Comparison of ENCODE assay signal across 18 mouse cellular contexts in genomic region chr12:17390036-17390435, GRCm38 (mm10). TPM values are rescaled to one million over a fixed set of nuclear protein-coding genes. Genes with fewer than 3 reads are reported as not detected.
DNase-seq lines count a peak whose midpoint lies in the region; ATAC-seq and TF ChIP-seq lines count a peak whose summit lies in the region.
"Had no signal": no experiment of that assay in that cellular context is flagged by ENCODE, and none has a peak within 500 bp of the region (broad histone marks: within the 10 kb centered on the region; RNA-seq: fewer than 3 reads in every experiment).

No protein-coding gene starts in this region.

- H3K4me1 ChIP-seq in embryonic facial prominence, embryonic 14.5 days (ENCODE audit: control insufficient read depth, insufficient read depth, low read length), result no peaks in the 10 kb centered on the region; the same call in 1 of the 2 replicates
- no peaks in the 10 kb centered on the region for H3K4me1 ChIP-seq in embryonic facial prominence, embryonic 10.5 days
- H3K4me1 ChIP-seq in heart, embryonic 13.5 days, result peaks cover 14% of the 10 kb centered on the region
- H3K4me1 ChIP-seq in heart, embryonic 11.5 days (ENCODE audit: control insufficient read depth, insufficient read depth, low read length), result no peaks in the 10 kb centered on the region
- peaks cover 10% of the 10 kb centered on the region; the same call in 1 of the 2 replicates for H3K4me1 ChIP-seq in stomach, embryonic 14.5 days (ENCODE audit: control insufficient read depth, insufficient read depth, low read length)
- no peaks in the 10 kb centered on the region for H3K4me1 ChIP-seq in stomach, postnatal 0 days (replicated peaks; ENCODE audit: control insufficient read depth, insufficient read depth)
- H3K4me1 ChIP-seq: midbrain, embryonic 12.5 days had no signal

- 0 out of 2 replicates have a peak overlapping the region, but pooled peaks have one; percentile 19 for H3K27ac ChIP-seq in embryonic facial prominence, embryonic 14.5 days (replicated peaks; ENCODE audit: low read depth, low read length)
- H3K27ac ChIP-seq in embryonic facial prominence, embryonic 10.5 days (replicated peaks), result no peak overlapping the region
- H3K27ac ChIP-seq in heart, embryonic 13.5 days (replicated peaks), result 0 out of 2 replicates have a peak overlapping the region, but pooled peaks have one; percentile 10
- no peak overlapping the region for H3K27ac ChIP-seq in heart, embryonic 11.5 days (ENCODE audit: low read depth, low read length)
- peak overlapping the region; percentile 27; the same call in 1 of the 2 replicates for H3K27ac ChIP-seq in stomach, embryonic 14.5 days (ENCODE audit: low read length)
- H3K27ac ChIP-seq in stomach, postnatal 0 days (replicated peaks), result no peak overlapping the region
- H3K27ac ChIP-seq: hindbrain, embryonic 14.5 days; kidney, postnatal 0 days; left cerebral cortex, adult 2 months; midbrain, embryonic 12.5 days had no signal

- H3K9me3 ChIP-seq in embryonic facial prominence, embryonic 14.5 days (ENCODE audit: control insufficient read depth, low read length), result no peaks in the 10 kb centered on the region
- H3K9me3 ChIP-seq in embryonic facial prominence, embryonic 10.5 days, result no peaks in the 10 kb centered on the region
- H3K9me3 ChIP-seq in heart, embryonic 13.5 days, result no peaks in the 10 kb centered on the region
- H3K9me3 ChIP-seq in heart, embryonic 11.5 days (replicated peaks; ENCODE audit: control insufficient read depth, low read length), result no peaks in the 10 kb centered on the region
- no peaks in the 10 kb centered on the region for H3K9me3 ChIP-seq in stomach, embryonic 14.5 days (ENCODE audit: control insufficient read depth, low read depth, low read length)
- H3K9me3 ChIP-seq in stomach, postnatal 0 days (ENCODE audit: control insufficient read depth, low read length), result no peaks in the 10 kb centered on the region
- H3K9me3 ChIP-seq: G1E; liver, embryonic 13.5 days; midbrain, embryonic 12.5 days had no signal

- no peak for TF ChIP-seq CTCF in stomach, postnatal 0 days (IDR thresholded peaks at IDR 0.05; ENCODE audit: low read depth)

- DNase-seq in embryonic facial prominence, embryonic 14.5 days (ENCODE audit: low spot score), result no peak
- DNase-seq in embryonic facial prominence, embryonic 10.5 days (ENCODE audit: low spot score), result no peak
- DNase-seq in stomach, postnatal 0 days (ENCODE audit: low spot score), result no peak
- DNase-seq in adrenal gland, postnatal 25 days, result no peak
- no peak for DNase-seq in yolk sac, embryonic 10.5 days (ENCODE audit: low spot score)
- DNase-seq: cerebellum, adult 9-10 months; kidney, adult 18-20 months; liver, embryonic 13.5 days; lung, adult 2 months had no signal

- no peak overlapping the region for H3K9ac ChIP-seq in embryonic facial prominence, embryonic 14.5 days (ENCODE audit: low read depth, low read length)
- no peak overlapping the region for H3K9ac ChIP-seq in heart, embryonic 13.5 days
- H3K9ac ChIP-seq in heart, embryonic 11.5 days (ENCODE audit: low read depth, low read length), result no peak overlapping the region
- no peak overlapping the region for H3K9ac ChIP-seq in stomach, embryonic 14.5 days (replicated peaks; ENCODE audit: low read depth, low read length)
- H3K9ac ChIP-seq in stomach, postnatal 0 days (ENCODE audit: low read length), result no peak overlapping the region
- H3K9ac ChIP-seq: hindbrain, embryonic 14.5 days; liver, embryonic 13.5 days; midbrain, embryonic 12.5 days had no signal

- no peak overlapping the region for H3K4me3 ChIP-seq in embryonic facial prominence, embryonic 14.5 days (ENCODE audit: low read depth, low read length)
- no peak overlapping the region for H3K4me3 ChIP-seq in embryonic facial prominence, embryonic 10.5 days
- no peak overlapping the region for H3K4me3 ChIP-seq in heart, embryonic 13.5 days
- H3K4me3 ChIP-seq in heart, embryonic 11.5 days (ENCODE audit: low read depth, low read length), result no peak overlapping the region
- no peak overlapping the region for H3K4me3 ChIP-seq in stomach, embryonic 14.5 days (ENCODE audit: low read depth, low read length)
- no peak overlapping the region for H3K4me3 ChIP-seq in stomach, postnatal 0 days (ENCODE audit: low read depth, low read length)
- H3K4me3 ChIP-seq: left cerebral cortex, adult 2 months; liver, embryonic 13.5 days; midbrain, embryonic 12.5 days had no signal

- H3K27me3 ChIP-seq in embryonic facial prominence, embryonic 14.5 days (replicated peaks; ENCODE audit: control insufficient read depth, insufficient read depth, low read length), result no peaks in the 10 kb centered on the region
- H3K27me3 ChIP-seq in embryonic facial prominence, embryonic 10.5 days (replicated peaks; ENCODE audit: low read depth, poor library complexity, severe bottlenecking), result no peaks in the 10 kb centered on the region
- H3K27me3 ChIP-seq in heart, embryonic 13.5 days (replicated peaks), result no peaks in the 10 kb centered on the region
- H3K27me3 ChIP-seq in heart, embryonic 11.5 days (ENCODE audit: control insufficient read depth, insufficient read depth, low read length), result no peaks in the 10 kb centered on the region
- no peaks in the 10 kb centered on the region for H3K27me3 ChIP-seq in stomach, embryonic 14.5 days (ENCODE audit: control insufficient read depth, insufficient read depth, low read length)
- no peaks in the 10 kb centered on the region for H3K27me3 ChIP-seq in stomach, postnatal 0 days (ENCODE audit: control insufficient read depth, insufficient read depth, low read length)
- H3K27me3 ChIP-seq: CH12.LX; liver, embryonic 13.5 days; midbrain, embryonic 12.5 days had no signal

- H3K4me2 ChIP-seq in embryonic facial prominence, embryonic 14.5 days (ENCODE audit: low read depth, low read length), result no peak overlapping the region
- no peak overlapping the region for H3K4me2 ChIP-seq in heart, embryonic 13.5 days
- no peak overlapping the region for H3K4me2 ChIP-seq in heart, embryonic 11.5 days
- H3K4me2 ChIP-seq in stomach, embryonic 14.5 days (replicated peaks; ENCODE audit: low read depth, low read length), result no peak overlapping the region
- H3K4me2 ChIP-seq in stomach, postnatal 0 days (replicated peaks; ENCODE audit: low read depth), result no peak overlapping the region
- H3K4me2 ChIP-seq: hindbrain, embryonic 14.5 days; liver, embryonic 13.5 days; midbrain, embryonic 12.5 days had no signal

- H3K36me3 ChIP-seq in embryonic facial prominence, embryonic 14.5 days (ENCODE audit: control insufficient read depth, insufficient read depth, low read length), result peaks cover 9% of the 10 kb centered on the region; the same call in 1 of the 2 replicates
- H3K36me3 ChIP-seq in embryonic facial prominence, embryonic 10.5 days (replicated peaks), result peaks cover 46% of the 10 kb centered on the region
- H3K36me3 ChIP-seq in heart, embryonic 13.5 days, result peaks cover 6% of the 10 kb centered on the region; the same call in 1 of the 2 replicates
- no peaks in the 10 kb centered on the region for H3K36me3 ChIP-seq in heart, embryonic 11.5 days (ENCODE audit: control insufficient read depth, insufficient read depth, low read length)
- no peaks in the 10 kb centered on the region for H3K36me3 ChIP-seq in stomach, embryonic 14.5 days (ENCODE audit: control insufficient read depth, insufficient read depth, low read length)
- H3K36me3 ChIP-seq in stomach, postnatal 0 days (ENCODE audit: control insufficient read depth, insufficient read depth, low read length), result no peaks in the 10 kb centered on the region

- TF ChIP-seq EP300 in stomach, postnatal 0 days (optimal IDR thresholded peaks at IDR 0.05), result no peak

- no peak for ATAC-seq in embryonic facial prominence, embryonic 14.5 days (ENCODE audit: low read depth)
- no peak for ATAC-seq in heart, embryonic 13.5 days (ENCODE audit: extremely low read depth, insufficient number of reproducible peaks, low FRiP score, low TSS enrichment)
- ATAC-seq in heart, embryonic 11.5 days (replicated peaks; ENCODE audit: insufficient number of reproducible peaks, low FRiP score, low TSS enrichment), result no peak
- ATAC-seq in stomach, embryonic 14.5 days (ENCODE audit: insufficient number of reproducible peaks, insufficient read depth, low FRiP score, low read depth), result no peak
- ATAC-seq in stomach, postnatal 0 days (ENCODE audit: low FRiP score, low TSS enrichment), result no peak

RNA-seq across cellular contexts. Expression of gene Nol10, which starts 41.8 kb away (rescaled TPM):
- 19.3 and 23.3 TPM in 2 replicates for polyA plus RNA-seq in embryonic facial prominence, embryonic 14.5 days (2014; fragmentation: Nextera tagmentation; extraction: Ambion mirVana)
- 41.8 and 43.4 TPM in 2 replicates for polyA plus RNA-seq in embryonic facial prominence, embryonic 10.5 days (2016; fragmentation: Nextera tagmentation; extraction: Ambion mirVana)
- 13.2 and 13.8 TPM in 2 replicates for polyA plus RNA-seq in heart, embryonic 13.5 days (2015; fragmentation: Nextera tagmentation; extraction: Ambion mirVana)
- 15.9 and 18.6 TPM in 2 replicates for polyA plus RNA-seq in heart, embryonic 11.5 days (2014; fragmentation: Nextera tagmentation; extraction: Ambion mirVana)
- 20.5 and 21.0 TPM in 2 replicates for polyA plus RNA-seq in stomach, embryonic 14.5 days (2014; fragmentation: Nextera tagmentation; extraction: Ambion mirVana)
- 7.3 and 8.2 TPM in 2 replicates for polyA plus RNA-seq in stomach, postnatal 0 days (2015; fragmentation: Nextera tagmentation; extraction: Ambion mirVana)
- total RNA-seq in adrenal gland, postnatal 25 days (2021), result 13.8 and 16.1 TPM in 2 replicates

Comparison
In these comparisons a context has a peak if more than half of its experiments do, and no peak if none do; other contexts are left out.
1. H3K27ac ChIP-seq: peak in embryonic facial prominence, embryonic 14.5 days (single experiment), heart, embryonic 13.5 days (single experiment) and stomach, embryonic 14.5 days (single experiment); none in embryonic facial prominence, embryonic 10.5 days (single experiment), heart, embryonic 11.5 days (single experiment) and stomach, postnatal 0 days (single experiment).